ENCODE assay signal across 9 mouse cellular contexts in genomic region chr9:24780929-24781441, GRCm38 (mm10). TPM values are rescaled to one million over a fixed set of nuclear protein-coding genes. Genes with fewer than 3 reads are reported as not detected.
DNase-seq lines count a peak whose midpoint lies in the region; ATAC-seq and TF ChIP-seq lines count a peak whose summit lies in the region.
"Had no signal": no experiment of that assay in that cellular context is flagged by ENCODE, and none has a peak within 500 bp of the region (broad histone marks: within the 10 kb centered on the region; RNA-seq: fewer than 3 reads in every experiment).

No protein-coding gene starts in this region.

- intact Hi-C loops in heart, postnatal 36 days (cut with DNase I), result loop anchor here (5.0 kb wide), 1 partner anchor 106 kb away; no protein-coding TSS in a partner anchor

- peak overlapping the region; percentile 25 for H3K4me3 ChIP-seq in cerebellum, adult 2 months (replicated peaks; ENCODE audit: insufficient read depth, low read depth, low read length)
- peak overlapping the region; percentile 41 for H3K4me3 ChIP-seq in midbrain, embryonic 11.5 days (ENCODE audit: low read depth, low read length)

- no peak for TF ChIP-seq POLR2A in cerebellum, adult 2 months (IDR thresholded peaks at IDR 0.05; ENCODE audit: borderline replicate concordance, insufficient read depth, low read length)

- H3K36me3 ChIP-seq in midbrain, embryonic 11.5 days (ENCODE audit: control insufficient read depth, insufficient read depth, low read length), result no peaks in the 10 kb centered on the region

- peaks cover 8% of the 10 kb centered on the region; the same call in 1 of the 2 replicates for H3K27me3 ChIP-seq in cerebellum, adult 2 months (ENCODE audit: control insufficient read depth, insufficient read depth, low read length)
- peaks cover 67% of the 10 kb centered on the region for H3K27me3 ChIP-seq in midbrain, embryonic 11.5 days (ENCODE audit: control insufficient read depth, insufficient read depth, low read length)

- no peaks in the 10 kb centered on the region for H3K9me3 ChIP-seq in midbrain, embryonic 11.5 days (ENCODE audit: control insufficient read depth, low read length)

- H3K4me1 ChIP-seq in cerebellum, adult 2 months (ENCODE audit: control insufficient read depth, insufficient read depth, low read length), result no peaks in the 10 kb centered on the region; the same call in 1 of the 2 replicates
- H3K4me1 ChIP-seq in midbrain, embryonic 11.5 days (ENCODE audit: control insufficient read depth, insufficient read depth, low read length), result peaks cover 11% of the 10 kb centered on the region; the same call in 1 of the 2 replicates

- under 1% methylated on average over 32 of the region's 32 CpGs for WGBS in cerebellum, adult 2 months
- 1% methylated on average over 32 of the region's 32 CpGs for WGBS in midbrain, embryonic 11.5 days

- peak overlapping the region; percentile 45 for H3K9ac ChIP-seq in midbrain, embryonic 11.5 days (ENCODE audit: low read length)

- peak; percentile 83 for ATAC-seq in midbrain, embryonic 11.5 days (ENCODE audit: low FRiP score)

- H3K27ac ChIP-seq in cerebellum, adult 2 months (ENCODE audit: insufficient read depth, low read length), result no peak overlapping the region
- no peak overlapping the region for H3K27ac ChIP-seq in midbrain, embryonic 11.5 days (ENCODE audit: low read depth, low read length)

- no peak for TF ChIP-seq CTCF in cerebellum, adult 2 months (IDR thresholded peaks at IDR 0.05; ENCODE audit: borderline replicate concordance, insufficient read depth, low read depth, low read length)

- peak overlapping the region; percentile 79 for H3K4me2 ChIP-seq in midbrain, embryonic 11.5 days

- no peak for DNase-seq in cerebellum, adult 2 months
- no peak for DNase-seq in cerebellum, adult 18-20 months
- DNase-seq in embryo, embryonic 10 days (ENCODE audit: low spot score), result peak; percentile 78
- DNase-seq in heart, postnatal 36 days, result peak; percentile 32 to 64
- DNase-seq in midbrain, embryonic 11.5 days (ENCODE audit: low spot score, missing footprints), result peak; percentile 94
- DNase-seq in frontal cortex, postnatal 14 days (ENCODE audit: low spot score in 2 of 2), result no peak
- no peak for DNase-seq in spleen, postnatal 14 days (ENCODE audit: low spot score in 2 of 2)
- DNase-seq in cerebellum, adult 11 months, result no peak

RNA-seq across cellular contexts. Expression of gene Tbx20, which starts 6.9 kb away (rescaled TPM):
- polyA plus RNA-seq in cerebellum, adult 2 months (2012; rRNA removed), result 0.16 and 0.29 TPM in 2 replicates
- total RNA-seq in heart, postnatal 36 days (2021), result 10 to 100 TPM; 69.2 to 97.3 TPM
- polyA plus RNA-seq in midbrain, embryonic 11.5 days (2014; fragmentation: Nextera tagmentation; extraction: Ambion mirVana), result 0.07 and 0.08 TPM in 2 replicates
- polyA plus RNA-seq: spleen, adult 2 months had no signal

Comparison
In these comparisons a context has a peak if more than half of its experiments do, and no peak if none do; other contexts are left out.
1. DNase-seq: peak in embryo, embryonic 10 days (single experiment), heart, postnatal 36 days (2 of 2) and midbrain, embryonic 11.5 days (single experiment); none in cerebellum, adult 2 months (0 of 2), cerebellum, adult 18-20 months (0 of 2), frontal cortex, postnatal 14 days (0 of 2), spleen, postnatal 14 days (0 of 2) and cerebellum, adult 11 months (single experiment).